19 mouse cellular contexts compared by ENCODE assay signal in the genomic region with DNA sequence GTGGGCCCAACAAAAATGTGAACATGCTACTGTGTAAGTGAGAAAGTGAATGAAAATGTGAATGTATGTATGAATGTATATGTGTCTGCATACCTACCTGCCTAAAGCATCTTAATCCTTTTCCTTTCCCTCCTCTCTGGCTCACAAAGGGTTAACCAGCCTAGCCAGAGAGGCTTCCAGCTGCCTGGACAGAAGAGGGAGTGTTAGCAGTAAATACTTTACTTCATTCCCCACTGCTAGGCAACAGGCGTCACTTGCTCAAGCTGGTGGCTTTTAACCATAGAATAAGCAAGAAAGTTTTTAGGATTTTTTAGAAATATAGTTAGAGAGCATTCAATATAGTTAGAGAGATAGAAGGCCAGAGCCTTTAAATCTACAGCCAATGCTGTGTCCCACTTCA.
A peak's percentile ranks its signal among the peaks of the same experiment; 100 is the strongest.
DNase-seq lines count a peak whose midpoint lies in the region; ATAC-seq and TF ChIP-seq lines count a peak whose summit lies in the region.
"Had no signal": no experiment of that assay in that cellular context is flagged by ENCODE, and none has a peak within 500 bp of the region (broad histone marks: within the 10 kb centered on the region; RNA-seq: fewer than 3 reads in every experiment).

No protein-coding gene starts in this region.

- H3K4me1 ChIP-seq in kidney, postnatal 0 days (replicated peaks; ENCODE audit: insufficient read depth, low read length): no peaks in the 10 kb centered on the region
- no peaks in the 10 kb centered on the region for H3K4me1 ChIP-seq in kidney, adult 2 months (ENCODE audit: control insufficient read depth, insufficient read depth, low read length)
- H3K4me1 ChIP-seq: heart, embryonic 15.5 days had no signal

- H3K27ac ChIP-seq in kidney, postnatal 0 days: no peak overlapping the region
- no peak overlapping the region for H3K27ac ChIP-seq in kidney, adult 2 months (ENCODE audit: insufficient read depth, low read depth, low read length)
- H3K27ac ChIP-seq: forebrain, embryonic 12.5 days; heart, embryonic 15.5 days; midbrain, embryonic 12.5 days had no signal

- no peak for ATAC-seq in kidney, postnatal 0 days (replicated peaks; ENCODE audit: low FRiP score, low read depth)
- ATAC-seq: intestine, postnatal 0 days; liver, postnatal 0 days had no signal

- no peaks in the 10 kb centered on the region for H3K9me3 ChIP-seq in kidney, postnatal 0 days (replicated peaks; ENCODE audit: low read length)
- H3K9me3 ChIP-seq: forebrain, embryonic 12.5 days; heart, embryonic 15.5 days; midbrain, embryonic 12.5 days had no signal

- no peak for TF ChIP-seq POLR2A in kidney, adult 2 months (IDR thresholded peaks at IDR 0.05; ENCODE audit: low read depth, low read length)

- H3K4me3 ChIP-seq in kidney, postnatal 0 days (replicated peaks; ENCODE audit: low read depth, low read length): no peak overlapping the region
- H3K4me3 ChIP-seq in kidney, adult 2 months (ENCODE audit: insufficient read depth, low read depth, low read length): no peak overlapping the region
- H3K4me3 ChIP-seq: forebrain, embryonic 12.5 days; heart, embryonic 15.5 days; midbrain, embryonic 12.5 days had no signal

- whole genome bisulfite sequencing in kidney, postnatal 0 days: 16% methylated on average over 1 of the region's 1 CpGs
- WGBS in kidney, adult 2 months: 64% methylated on average over 1 of the region's 1 CpGs

- no peaks in the 10 kb centered on the region for H3K36me3 ChIP-seq in kidney, postnatal 0 days (ENCODE audit: insufficient read depth, low read length)
- H3K36me3 ChIP-seq in kidney, adult 2 months (ENCODE audit: control insufficient read depth, insufficient read depth, low read length): no peaks in the 10 kb centered on the region
- H3K36me3 ChIP-seq: forebrain, embryonic 12.5 days; heart, embryonic 15.5 days; midbrain, embryonic 12.5 days had no signal

- peak; percentile 61 for DNase-seq in embryo, embryonic 10 days (ENCODE audit: low spot score)
- DNase-seq in embryo, embryonic 9.5 days (ENCODE audit: extremely low spot score): no peak
- DNase-seq in kidney, postnatal 0 days (ENCODE audit: low spot score): peak; percentile 79
- DNase-seq in kidney, adult 2 months: no peak
- peak; percentile 60 for DNase-seq in embryo, embryonic 11 days
- peak; percentile 38 for DNase-seq in retina, embryonic 14.5 days (ENCODE audit: low spot score)
- DNase-seq in right cerebral cortex, postnatal 4 days: no peak
- DNase-seq in liver: no peak
- DNase-seq: adrenal gland, adult 2 months; cerebellum, adult 9-10 months; gastrocnemius, postnatal 10 days; heart, postnatal 4 days; liver, postnatal 0 days; lung, postnatal 4 days; thymus, postnatal 14 days had no signal

- no peak for TF ChIP-seq CTCF in kidney, postnatal 0 days (IDR thresholded peaks at IDR 0.05; ENCODE audit: low read depth)
- no peak for TF ChIP-seq CTCF in kidney, adult 2 months (conservative IDR thresholded peaks at IDR 0.05; ENCODE audit: insufficient read depth, insufficient read length, low read depth, low read length)

- no peak overlapping the region for H3K4me2 ChIP-seq in kidney, postnatal 0 days (ENCODE audit: low read length)
- H3K4me2 ChIP-seq: forebrain, embryonic 12.5 days; heart, embryonic 15.5 days; midbrain, embryonic 12.5 days had no signal

- no peaks in the 10 kb centered on the region for H3K27me3 ChIP-seq in kidney, postnatal 0 days (ENCODE audit: insufficient read depth, low read length)
- H3K27me3 ChIP-seq in kidney, adult 2 months (replicated peaks; ENCODE audit: control insufficient read depth, insufficient read depth, low read length): no peaks in the 10 kb centered on the region
- H3K27me3 ChIP-seq: forebrain, embryonic 12.5 days; heart, embryonic 15.5 days had no signal

- H3K9ac ChIP-seq in kidney, postnatal 0 days (ENCODE audit: low read depth, low read length): no peak overlapping the region
- H3K9ac ChIP-seq: forebrain, embryonic 12.5 days; heart, embryonic 15.5 days; liver, postnatal 0 days; midbrain, embryonic 12.5 days had no signal

Comparison
In these comparisons a context has a peak if more than half of its experiments do, and no peak if none do; other contexts are left out.
1. DNase-seq: peak in embryo, embryonic 10 days (single experiment), kidney, postnatal 0 days (single experiment), embryo, embryonic 11 days (single experiment) and retina, embryonic 14.5 days (single experiment); none in embryo, embryonic 9.5 days (single experiment), kidney, adult 2 months (single experiment), right cerebral cortex, postnatal 4 days (single experiment) and liver (single experiment).